ENCODE assay signal across 8 mouse cellular contexts in the genomic region with DNA sequence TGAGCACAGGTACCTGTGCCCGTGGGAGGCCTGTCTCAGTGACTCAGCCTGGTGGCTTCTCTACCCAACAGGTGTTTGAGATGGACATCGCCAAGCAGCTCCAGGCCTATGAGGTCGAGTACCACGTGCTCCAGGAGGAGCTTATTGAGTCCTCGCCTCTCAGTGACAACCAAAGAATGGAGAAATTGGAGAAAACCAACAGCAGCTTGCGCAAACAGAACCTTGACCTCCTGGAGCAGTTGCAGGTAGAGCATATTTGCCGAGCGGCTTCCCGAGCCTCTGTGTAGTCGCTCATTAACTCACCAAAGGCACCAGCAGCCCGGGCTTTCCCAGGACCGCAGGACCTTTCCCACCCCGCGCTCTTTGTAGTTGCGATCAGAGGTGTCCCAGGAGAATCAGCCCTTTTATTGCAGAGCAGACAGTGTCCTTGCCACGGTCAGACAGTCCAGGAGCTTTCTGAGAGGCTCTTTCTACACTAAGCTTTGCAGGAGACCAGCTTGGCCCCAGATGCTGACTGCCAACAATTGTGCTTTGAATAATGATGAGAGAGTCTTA.
DNase-seq lines count a peak whose midpoint lies in the region; ATAC-seq lines count a peak whose summit lies in the region.

No protein-coding gene starts in this region.

- H3K27me3 ChIP-seq in embryonic facial prominence, embryonic 14.5 days (replicated peaks; ENCODE audit: control insufficient read depth, insufficient read depth, low read length), result no peaks in the 10 kb centered on the region
- no peaks in the 10 kb centered on the region for H3K27me3 ChIP-seq in kidney, embryonic 16.5 days (ENCODE audit: insufficient read depth, low read length)

- peak; percentile 36 for DNase-seq in adrenal gland, adult 2 months
- DNase-seq in adrenal gland, adult 18-20 months (ENCODE audit: low spot score in 2 of 2), result no peak
- DNase-seq in embryonic facial prominence, embryonic 14.5 days (ENCODE audit: low spot score), result peak; percentile 29
- peak; percentile 69 for DNase-seq in lung, postnatal 36 days
- no peak for DNase-seq in spleen, postnatal 36 days (ENCODE audit: low spot score in 2 of 2)
- DNase-seq in cerebellum, postnatal 25 days, result no peak
- DNase-seq in right cerebral cortex, postnatal 4 days, result no peak

- H3K36me3 ChIP-seq in embryonic facial prominence, embryonic 14.5 days (ENCODE audit: control insufficient read depth, insufficient read depth, low read length), result peaks cover 15% of the 10 kb centered on the region
- peaks cover 22% of the 10 kb centered on the region; the same call in 1 of the 2 replicates for H3K36me3 ChIP-seq in kidney, embryonic 16.5 days (ENCODE audit: insufficient read depth, low read length)

- peaks cover 6% of the 10 kb centered on the region; the same call in 1 of the 2 replicates for H3K4me1 ChIP-seq in embryonic facial prominence, embryonic 14.5 days (ENCODE audit: control insufficient read depth, insufficient read depth, low read length)
- peaks cover 38% of the 10 kb centered on the region for H3K4me1 ChIP-seq in kidney, embryonic 16.5 days (ENCODE audit: insufficient read depth, low read length)

- H3K4me2 ChIP-seq in embryonic facial prominence, embryonic 14.5 days (ENCODE audit: low read depth, low read length), result no peak overlapping the region
- no peak overlapping the region for H3K4me2 ChIP-seq in kidney, embryonic 16.5 days (replicated peaks; ENCODE audit: low read depth, low read length)

- 53% methylated on average over 16 of the region's 16 CpGs for WGBS in embryonic facial prominence, embryonic 14.5 days
- 37% methylated on average over 16 of the region's 16 CpGs for WGBS in kidney, embryonic 16.5 days

- no peak overlapping the region for H3K27ac ChIP-seq in embryonic facial prominence, embryonic 14.5 days (replicated peaks; ENCODE audit: low read depth, low read length)
- peak overlapping the region; percentile 91 for H3K27ac ChIP-seq in kidney, embryonic 16.5 days (ENCODE audit: low read length)

- H3K4me3 ChIP-seq in embryonic facial prominence, embryonic 14.5 days (ENCODE audit: low read depth, low read length), result no peak overlapping the region
- no peak overlapping the region for H3K4me3 ChIP-seq in kidney, embryonic 16.5 days (ENCODE audit: low read length)

- ATAC-seq in embryonic facial prominence, embryonic 14.5 days (ENCODE audit: low read depth), result no peak
- ATAC-seq in kidney, embryonic 16.5 days (ENCODE audit: low FRiP score, low TSS enrichment), result peak; percentile 90

- no peaks in the 10 kb centered on the region for H3K9me3 ChIP-seq in embryonic facial prominence, embryonic 14.5 days (ENCODE audit: control insufficient read depth, low read length)
- no peaks in the 10 kb centered on the region for H3K9me3 ChIP-seq in kidney, embryonic 16.5 days (ENCODE audit: low read length)

- H3K9ac ChIP-seq in embryonic facial prominence, embryonic 14.5 days (ENCODE audit: low read depth, low read length), result no peak overlapping the region
- H3K9ac ChIP-seq in kidney, embryonic 16.5 days (replicated peaks; ENCODE audit: low read length), result 0 out of 2 replicates have a peak overlapping the region, but pooled peaks have one; percentile 28

Comparison
In these comparisons a context has a peak if more than half of its experiments do, and no peak if none do; other contexts are left out.
1. DNase-seq: peak in adrenal gland, adult 2 months (single experiment), embryonic facial prominence, embryonic 14.5 days (single experiment) and lung, postnatal 36 days (single experiment); none in adrenal gland, adult 18-20 months (0 of 2), spleen, postnatal 36 days (0 of 2), cerebellum, postnatal 25 days (0 of 2) and right cerebral cortex, postnatal 4 days (single experiment).